Mouse (Mus musculus): ENCODE results near the gene Fgd1. TPM values are rescaled to one million over a fixed set of nuclear protein-coding genes. Genes with fewer than 3 reads are reported as not detected.

The Fgd1 gene
- total RNA-seq, 1 experiment from 2014 or later, result not detected

DNA sequence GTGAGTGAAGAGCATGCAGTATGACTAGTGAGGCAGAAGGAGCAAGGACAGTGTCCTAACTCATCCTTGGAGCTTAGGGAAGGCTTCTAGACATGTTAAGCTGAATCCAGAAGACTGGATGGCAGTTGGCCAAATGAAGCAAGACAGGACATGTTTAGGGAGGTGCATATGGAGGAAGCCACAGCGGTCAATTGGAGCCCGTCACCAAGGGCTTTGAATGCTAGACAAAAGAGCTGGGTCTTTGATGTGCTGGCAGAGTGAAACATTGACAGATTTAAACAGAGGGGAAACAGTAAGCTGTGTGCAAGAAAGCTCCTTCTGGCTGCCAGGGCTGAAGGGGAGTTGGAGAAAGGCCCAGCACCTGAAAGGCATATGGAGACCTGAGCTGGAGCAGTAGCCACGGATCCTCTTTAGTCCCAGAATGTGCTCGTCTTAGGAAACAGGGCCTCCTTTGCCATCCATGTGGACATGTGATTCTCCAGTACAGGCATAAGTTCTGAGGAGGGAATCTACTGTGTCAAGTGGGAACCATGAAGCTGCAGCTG, 31.1 kb downstream of the Fgd1 start:
- ATAC-seq (ENCODE audit: extremely low read depth, insufficient number of reproducible peaks, low FRiP score, poor library complexity, severe bottlenecking), result no peak

DNA sequence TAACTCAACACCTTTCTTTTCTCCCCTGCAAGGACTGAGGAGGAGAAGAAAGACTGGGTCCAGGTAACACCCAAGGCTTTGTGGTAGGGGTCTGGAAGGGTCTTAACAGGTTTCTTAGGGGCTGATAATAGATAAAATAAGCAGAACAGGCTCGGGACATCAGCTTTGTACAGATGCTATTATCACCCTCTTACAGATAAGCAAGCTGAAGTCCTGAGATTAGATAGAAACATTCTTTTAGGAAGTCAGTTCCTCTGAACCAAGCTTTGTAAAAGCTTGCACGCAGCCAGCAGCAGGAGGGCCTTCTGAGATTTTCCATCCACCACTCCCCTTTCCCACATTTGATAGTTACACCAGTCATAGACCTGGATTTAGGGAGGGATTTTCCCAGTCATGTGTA, 39.6 kb downstream of the Fgd1 start:
- ATAC-seq (ENCODE audit: extremely low read depth, insufficient number of reproducible peaks, low FRiP score, poor library complexity, severe bottlenecking), result no peak

DNA sequence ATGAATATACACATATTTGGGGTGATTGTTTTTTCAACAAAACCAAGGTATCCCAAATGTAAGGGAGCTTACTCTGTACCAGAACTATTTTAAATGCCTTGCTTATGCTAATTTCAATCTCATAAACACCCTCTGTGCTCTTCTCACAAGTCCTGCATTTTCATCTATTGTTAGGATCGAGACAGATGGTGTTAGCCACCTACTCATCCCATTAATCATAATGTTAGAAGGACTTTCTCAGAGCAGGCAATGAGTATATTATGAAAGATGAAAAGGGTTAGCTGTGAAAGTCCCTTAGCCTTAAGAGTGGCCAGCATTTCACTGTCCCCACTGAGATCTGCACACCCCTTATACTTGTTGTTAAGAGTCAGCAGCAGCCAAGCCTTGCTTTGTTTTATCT, 41.5 kb downstream of the Fgd1 start:
- ATAC-seq (ENCODE audit: extremely low read depth, insufficient number of reproducible peaks, low FRiP score, poor library complexity, severe bottlenecking), result no peak

DNA sequence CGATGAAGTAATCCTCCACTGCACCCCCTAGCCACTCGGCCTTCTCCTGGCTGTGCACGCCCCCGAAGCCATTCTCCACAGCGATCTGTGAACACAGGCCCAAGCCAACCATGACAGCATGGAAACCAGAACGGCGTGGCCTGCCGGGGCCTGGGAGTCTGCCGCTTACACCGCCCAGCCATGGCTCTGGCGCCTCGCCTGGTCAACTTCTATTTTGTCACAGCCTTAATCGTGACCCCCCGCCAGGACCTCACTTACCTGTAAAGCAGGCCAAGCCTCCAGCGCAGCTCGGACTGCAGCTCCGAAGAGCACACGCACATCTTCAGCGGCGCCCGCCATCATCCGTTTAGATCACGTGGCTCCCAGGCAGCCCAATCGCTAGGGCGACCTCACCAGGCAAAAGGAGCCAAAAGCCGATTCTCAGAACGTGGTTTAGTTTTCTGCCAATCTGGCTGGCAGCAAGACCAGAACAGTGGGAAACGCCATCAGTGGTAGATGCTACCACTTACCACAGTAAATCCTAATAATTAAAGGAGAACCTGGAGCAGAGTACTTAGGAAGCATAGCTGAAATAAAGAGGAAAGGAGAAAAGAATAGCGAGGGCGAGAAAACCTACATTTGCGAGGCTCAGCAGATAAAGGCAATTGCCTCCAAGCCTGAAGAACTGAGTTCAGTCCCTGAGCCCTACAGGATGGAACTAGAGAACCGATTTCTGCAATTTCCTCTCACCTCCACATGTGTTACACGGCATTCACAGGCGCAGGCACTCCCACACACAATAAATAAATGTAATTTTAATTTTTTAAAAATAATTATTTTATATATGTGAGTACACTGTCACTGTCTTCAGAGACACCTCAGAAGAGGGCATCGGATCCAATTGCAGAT, 50.5 kb downstream of the Fgd1 start, which contains the start of gene Tsr2:
Gene Tsr2 (minus strand): TSS at position 373 of the 888 bp plus-strand sequence.
- peak; percentile 92 for ATAC-seq (ENCODE audit: extremely low read depth, insufficient number of reproducible peaks, low FRiP score, poor library complexity, severe bottlenecking)

DNA sequence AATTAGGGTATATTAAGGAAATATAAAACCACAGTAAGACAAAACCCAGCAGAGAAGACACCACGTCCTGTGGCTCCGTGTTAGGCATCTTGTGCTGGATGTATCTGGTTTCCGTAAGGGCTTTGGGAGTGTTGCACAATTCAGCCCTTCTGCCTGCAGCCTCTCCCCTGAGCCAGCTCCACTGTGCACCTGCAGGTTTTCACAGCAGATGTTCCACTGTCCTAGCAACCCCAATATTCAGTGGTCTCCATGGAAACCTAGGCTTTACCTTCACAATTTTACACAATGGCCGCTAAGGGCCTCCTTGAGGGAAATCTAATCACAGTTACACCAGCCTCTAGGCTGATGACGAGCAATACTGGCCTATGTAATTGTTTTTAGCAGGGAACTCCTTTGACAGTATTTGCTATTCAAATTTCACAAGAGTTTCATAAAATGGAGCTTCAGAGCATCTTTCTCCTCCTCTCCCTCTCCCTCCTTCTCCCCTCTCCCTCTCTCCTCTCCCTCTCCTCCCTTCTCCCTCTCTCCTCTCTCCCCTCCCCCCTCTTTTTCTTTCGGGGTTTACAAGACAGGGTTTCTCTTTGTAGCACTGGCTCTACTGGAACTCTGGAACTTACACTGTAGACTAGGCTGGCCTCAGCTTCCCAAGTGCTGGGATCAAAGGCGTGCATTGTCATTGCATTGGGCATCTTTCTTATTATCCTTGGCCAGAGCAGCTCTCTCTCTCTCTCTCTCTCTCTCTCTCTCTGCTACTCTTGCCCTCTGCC, 61.5 kb downstream of the Fgd1 start:
- no peak for ATAC-seq (ENCODE audit: extremely low read depth, insufficient number of reproducible peaks, low FRiP score, poor library complexity, severe bottlenecking)

DNA sequence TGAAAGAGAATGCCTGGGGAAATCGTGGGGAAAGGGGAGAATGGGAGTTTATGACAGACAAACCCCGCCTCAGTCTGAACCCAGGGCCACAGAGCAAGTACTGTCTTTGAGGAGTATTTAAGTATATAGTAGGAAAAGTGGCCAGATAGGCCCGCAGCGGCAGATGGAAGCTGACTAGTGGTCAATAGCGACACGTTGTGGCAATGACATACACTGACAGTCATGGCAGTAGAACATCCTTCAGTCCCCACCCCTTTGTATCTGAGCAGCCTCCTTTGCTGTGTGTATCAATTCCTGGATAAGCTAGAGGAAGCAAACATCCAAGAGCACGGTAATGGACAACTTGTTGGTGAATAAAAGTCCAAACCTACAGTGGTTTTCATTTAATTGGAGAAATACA, 70.8 kb downstream of the Fgd1 start:
- ATAC-seq (ENCODE audit: extremely low read depth, insufficient number of reproducible peaks, low FRiP score, poor library complexity, severe bottlenecking), result no peak

DNA sequence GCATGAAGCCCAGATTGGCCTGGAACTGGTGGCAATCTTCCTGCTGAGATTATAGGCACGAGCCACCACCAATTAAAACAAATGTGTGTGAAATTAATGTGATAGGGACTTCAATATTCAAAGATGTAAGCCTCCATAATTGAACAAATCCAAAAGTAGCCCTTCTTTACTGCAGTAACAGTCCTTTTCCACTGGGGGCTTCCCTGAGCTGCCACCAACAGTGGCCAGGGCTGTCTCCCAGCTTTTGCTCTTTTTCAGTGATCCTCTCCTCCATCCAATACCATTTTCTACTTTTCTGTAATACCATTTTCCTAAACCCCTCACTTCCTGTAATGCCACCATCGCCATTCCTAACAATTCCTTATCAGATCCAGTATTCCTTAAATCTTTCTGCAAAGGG, 71.5 kb downstream of the Fgd1 start:
- ATAC-seq (ENCODE audit: extremely low read depth, insufficient number of reproducible peaks, low FRiP score, poor library complexity, severe bottlenecking), result no peak

DNA sequence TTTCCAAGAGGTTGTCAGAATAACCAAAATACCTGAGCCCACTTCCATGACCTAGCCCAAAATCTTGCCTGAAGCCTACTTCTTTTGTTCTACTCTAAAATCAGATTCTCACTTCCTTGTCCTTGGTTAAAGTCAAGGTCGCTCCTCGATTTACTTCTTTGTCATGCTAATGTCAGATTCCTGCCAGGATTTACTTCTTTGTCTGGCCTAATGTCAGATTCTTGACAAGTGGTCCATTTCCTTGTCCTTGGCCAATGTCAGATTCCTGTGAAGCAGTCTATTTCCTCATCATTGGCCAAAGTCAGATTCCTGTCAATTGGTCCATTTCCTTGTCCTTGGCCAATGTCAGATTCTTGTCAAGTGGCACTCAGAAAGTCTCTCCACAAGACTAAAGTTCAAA, 78.0 kb downstream of the Fgd1 start:
- no peak for ATAC-seq (ENCODE audit: extremely low read depth, insufficient number of reproducible peaks, low FRiP score, poor library complexity, severe bottlenecking)

DNA sequence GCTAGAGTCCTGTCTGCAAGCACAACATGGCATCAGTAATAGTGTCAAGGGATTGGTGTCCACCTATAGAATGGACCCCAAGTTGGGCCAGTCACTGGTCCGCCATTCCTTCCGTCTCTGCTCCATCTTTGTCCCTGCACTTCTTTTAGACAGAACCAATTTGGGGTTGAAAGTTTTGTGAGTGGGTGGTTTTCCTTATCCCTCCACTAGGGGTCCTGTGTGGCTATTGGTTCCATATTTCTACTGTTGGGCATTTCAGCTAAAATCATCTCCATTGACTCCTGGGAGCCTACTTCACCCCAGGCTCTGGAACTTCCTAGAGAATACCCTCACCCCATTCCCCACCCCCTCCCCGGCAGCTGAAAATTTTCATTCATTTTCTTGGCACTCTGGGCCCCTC, 84.5 kb downstream of the Fgd1 start:
- no peak for ATAC-seq (ENCODE audit: extremely low read depth, insufficient number of reproducible peaks, low FRiP score, poor library complexity, severe bottlenecking)

DNA sequence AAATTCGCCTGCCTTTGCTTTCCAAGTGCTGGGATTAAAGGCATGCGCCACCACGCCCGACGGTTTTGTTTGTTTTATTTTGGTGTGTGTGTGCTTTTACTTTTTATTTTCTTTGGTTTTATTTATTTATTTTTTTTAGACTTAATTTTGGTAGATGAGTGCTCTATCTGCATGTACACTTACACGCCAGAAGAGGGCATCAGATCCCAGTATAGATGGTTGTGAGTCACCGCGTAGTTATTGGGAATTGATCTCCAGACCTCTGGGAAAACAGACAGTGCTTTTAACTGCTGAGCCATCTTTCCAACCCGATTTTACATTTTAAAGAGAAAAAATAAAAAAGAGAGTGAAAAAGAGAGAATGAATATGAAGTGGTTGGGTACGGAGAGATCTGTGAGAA, 86.8 kb downstream of the Fgd1 start:
- no peak for ATAC-seq (ENCODE audit: extremely low read depth, insufficient number of reproducible peaks, low FRiP score, poor library complexity, severe bottlenecking)

Other genes with a start within 250 kb of the Fgd1 start
- 0.49 and 1.5 TPM in 2 replicates for gene Maged2, start 231.8 kb upstream of the Fgd1 start, total RNA-seq (2017)
- 27.9 and 34.9 TPM in 2 replicates for gene Gnl3l, start 28.8 kb upstream of the Fgd1 start, total RNA-seq (2017)
- gene Tsr2, start 50.4 kb downstream of the Fgd1 start, total RNA-seq (2017), result 15.4 and 16.6 TPM in 2 replicates
- gene Wnk3, start 151.9 kb downstream of the Fgd1 start, total RNA-seq (2017), result not detected in 2 replicates

Measured in neutrophil, adult 5-6 weeks (primary cell).